Mouse (Mus musculus): ENCODE data around the gene Bbox1.

DNA sequence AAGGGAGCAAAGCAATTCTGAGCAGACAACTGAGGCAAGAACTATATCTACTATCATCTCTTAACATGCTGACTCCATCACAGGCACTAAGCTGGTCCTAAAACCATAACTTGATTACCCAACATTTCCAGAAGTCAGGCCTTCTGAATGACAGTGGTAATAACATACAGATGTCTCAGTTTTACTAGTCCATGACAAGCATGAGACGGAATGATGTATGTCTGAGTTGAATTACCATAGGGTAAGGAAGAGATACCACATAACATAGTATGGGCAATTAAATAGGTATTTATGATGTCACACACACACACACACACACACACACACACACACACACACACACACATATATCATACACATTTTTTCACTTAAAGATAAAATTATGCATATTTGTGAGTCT, 26.4 kb downstream of the Bbox1 start:
- TF ChIP-seq CTCF (IDR thresholded peaks at IDR 0.05; ENCODE audit: control insufficient read depth, insufficient read depth, insufficient replicate concordance, low read depth, low read length) = no peak
- TF ChIP-seq POLR2A (IDR thresholded peaks at IDR 0.05; ENCODE audit: control insufficient read depth, low read depth, low read length) = no peak

Data from testis, adult 2 months (tissue).